Mouse (Mus musculus) right cerebral cortex, postnatal 14 days (tissue): ENCODE measurements around the gene Pla2g4a.

Experiments used
- DNase-seq: peaks from one replicate; pipeline ENCODE4 v3.0.0; 2022

Pla2g4a gene

DNA sequence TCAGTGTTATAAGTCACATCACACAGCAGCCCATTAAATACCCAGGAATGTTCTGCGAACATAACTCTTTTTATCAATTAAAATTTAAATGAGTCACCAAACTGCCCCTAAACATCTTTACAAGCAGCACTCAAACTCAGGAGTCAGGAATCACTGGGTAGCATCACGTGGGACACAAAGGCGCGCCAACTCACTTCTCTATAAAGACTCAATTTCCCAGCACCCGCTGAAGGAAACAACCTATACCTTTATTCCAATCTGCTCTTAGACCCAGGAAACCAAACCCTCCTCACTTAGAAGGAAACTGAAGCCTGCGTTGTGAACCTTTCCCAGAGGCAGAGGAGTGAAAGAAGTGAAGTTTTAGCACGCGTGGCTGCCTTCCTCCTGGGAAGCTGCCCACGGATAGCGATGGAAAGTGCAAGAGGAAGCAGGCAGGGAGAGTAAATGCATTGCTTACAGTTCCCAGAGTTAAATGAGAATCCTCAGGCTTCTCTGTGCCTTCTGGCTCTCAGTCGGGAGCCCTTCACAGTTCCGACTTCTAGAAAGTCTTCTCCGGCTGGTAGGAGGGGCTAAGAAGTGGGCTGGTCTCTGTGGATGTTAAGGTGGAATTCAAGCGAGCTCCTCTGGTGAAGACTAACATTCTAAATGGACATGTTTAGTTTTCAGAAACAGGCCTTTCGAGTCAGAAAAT lies at the start of gene Pla2g4a:
Pla2g4a (minus strand) TSS at position 557 of the 691 bp plus-strand sequence.
- DNase-seq: peak; percentile 9

DNA sequence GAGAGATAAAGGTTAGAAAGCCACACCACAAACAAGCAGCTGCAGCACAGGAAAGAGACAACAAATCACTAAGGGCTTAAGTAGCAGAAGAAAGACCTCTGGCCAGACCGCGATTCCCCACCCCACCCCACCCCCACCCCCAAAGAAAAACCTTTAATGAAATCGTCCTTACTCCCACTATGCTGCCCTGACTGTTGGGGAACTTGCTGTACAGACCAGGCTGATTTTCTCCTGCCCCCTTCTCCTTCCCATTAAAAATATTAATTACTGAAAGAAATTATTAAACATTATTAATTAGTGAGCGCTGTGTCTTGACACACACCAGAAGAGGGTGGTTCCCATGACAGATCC lies 49.5 kb upstream of the Pla2g4a start:
- no peak for DNase-seq

DNA sequence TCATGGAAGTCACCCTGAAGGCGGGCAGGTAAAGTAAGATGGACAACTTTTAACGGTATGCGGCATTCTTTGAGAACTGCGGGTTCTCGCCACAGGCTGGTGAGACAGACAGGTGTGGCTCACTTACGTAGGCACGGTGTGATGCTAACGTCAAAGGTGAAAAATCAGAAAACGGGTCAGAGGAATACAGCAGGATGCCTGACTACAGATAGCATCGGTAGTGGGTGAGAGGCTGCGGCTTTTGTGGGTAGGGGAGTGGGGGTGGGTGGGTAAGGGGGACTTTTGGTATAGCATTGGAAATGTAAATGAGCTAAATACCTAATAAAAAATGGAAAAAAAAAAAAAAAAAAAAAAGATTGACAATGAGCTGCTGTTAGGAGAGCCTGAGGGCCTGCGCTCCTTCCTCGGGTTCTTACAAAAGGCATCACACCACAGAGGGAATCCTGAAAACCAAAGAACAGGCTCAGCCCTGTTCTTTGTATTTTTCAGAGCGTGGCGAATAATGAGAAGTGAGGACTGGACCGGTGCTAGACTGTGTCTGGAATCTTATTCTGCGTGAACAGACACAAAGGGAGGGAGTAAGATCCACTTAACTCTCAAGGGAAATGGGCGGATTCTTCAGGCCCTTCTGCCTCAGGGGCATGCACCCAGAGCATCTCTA lies 49.0 kb upstream of the Pla2g4a start:
- DNase-seq: no peak

DNA sequence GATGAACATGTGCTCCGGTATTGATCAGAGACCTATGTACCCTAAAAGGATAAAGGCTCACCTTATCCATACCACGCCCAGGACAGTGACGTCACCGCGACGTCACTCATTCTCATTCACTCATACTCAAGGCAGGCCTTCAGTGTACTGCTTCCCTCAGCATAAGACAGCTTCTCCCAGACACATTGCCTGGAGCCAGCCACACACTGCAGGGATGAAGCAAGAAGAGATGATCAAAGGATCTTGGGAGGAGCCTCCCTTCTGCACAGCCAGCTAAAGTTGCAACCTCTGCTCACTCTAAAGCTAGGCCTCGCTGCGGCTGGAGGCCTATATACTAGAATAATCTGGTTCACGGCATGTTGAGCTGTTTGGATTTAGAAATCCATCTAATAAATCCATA lies 48.0 kb upstream of the Pla2g4a start:
- no peak for DNase-seq

DNA sequence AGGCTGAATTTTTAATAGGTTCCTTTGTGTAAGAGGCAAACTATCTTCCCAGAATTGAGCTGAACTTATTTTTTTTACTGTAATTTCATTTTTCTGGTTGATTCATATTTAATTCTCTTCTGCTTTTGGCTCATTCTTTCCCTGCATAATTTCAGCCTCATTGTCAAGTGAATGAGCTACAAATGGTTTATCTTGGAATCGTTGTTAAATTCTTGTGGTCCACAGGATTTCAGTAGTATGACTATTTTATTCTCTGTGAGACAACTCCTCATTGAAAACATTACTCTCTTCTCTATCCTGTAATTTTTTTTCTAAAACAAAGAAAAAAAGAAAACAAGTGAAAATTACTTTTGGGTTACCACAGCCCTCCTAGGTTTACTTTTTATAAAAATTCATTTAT lies 14.5 kb upstream of the Pla2g4a start:
- no peak for DNase-seq

DNA sequence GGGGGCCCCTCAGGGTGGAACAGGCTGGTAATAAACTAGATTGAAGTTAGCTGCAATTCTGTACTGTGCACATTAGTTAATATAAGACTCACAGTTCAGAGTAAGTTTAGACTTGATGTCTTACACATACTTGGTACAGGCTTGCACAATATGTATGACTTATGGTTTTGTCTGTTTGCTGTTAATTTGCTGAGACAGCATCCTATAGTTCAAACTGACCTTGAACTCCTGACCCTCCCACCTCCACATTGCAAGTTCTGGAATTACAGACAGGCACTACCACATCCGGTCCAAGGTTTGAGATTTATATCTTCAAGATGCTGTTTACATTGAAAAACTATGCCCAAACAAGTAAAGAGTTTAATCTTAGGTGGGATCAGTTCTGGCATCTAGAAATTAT lies 4.7 kb upstream of the Pla2g4a start:
- no peak for DNase-seq

DNA sequence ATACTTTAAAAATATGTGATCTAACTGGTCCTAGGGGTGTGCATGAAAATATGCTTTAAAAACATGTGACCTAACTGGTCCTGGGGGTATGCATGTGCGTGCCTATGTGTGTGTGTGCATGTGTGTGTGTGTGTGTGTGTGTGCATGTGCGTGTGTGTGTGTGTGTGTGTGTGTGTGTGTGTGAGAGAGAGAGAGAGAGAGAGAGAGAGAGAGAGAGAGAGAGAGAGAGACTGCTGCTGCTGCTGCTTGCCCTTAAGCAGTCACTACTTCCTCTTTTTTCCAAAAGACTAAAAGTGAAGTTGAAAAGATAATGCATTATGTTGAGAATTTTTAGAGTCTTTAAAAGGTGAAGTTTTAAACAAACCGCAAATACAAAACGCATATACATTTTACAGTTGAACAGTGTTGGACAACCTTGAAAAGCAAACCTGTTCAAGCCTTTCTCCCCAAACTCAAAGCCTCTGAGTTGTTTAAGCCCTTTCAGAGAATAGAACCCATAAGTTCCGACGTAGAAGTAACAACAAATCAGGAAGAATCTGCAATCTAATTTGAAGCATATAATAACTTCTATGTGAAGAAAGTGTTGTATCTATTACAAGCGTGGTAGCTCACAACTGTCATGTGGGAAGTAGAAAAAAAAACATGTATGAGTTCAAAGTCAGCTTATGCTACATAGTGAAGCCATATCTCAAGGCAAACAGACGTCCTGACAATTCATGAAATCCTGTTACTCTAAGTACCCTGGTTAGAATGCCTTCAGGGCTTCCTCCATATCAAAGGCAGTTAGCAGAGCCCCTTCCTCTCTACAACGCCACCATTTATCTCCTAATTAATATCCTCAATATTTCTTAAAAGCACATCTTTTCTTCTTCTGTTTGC lies 574 bp upstream of the Pla2g4a start:
- DNase-seq: no peak

DNA sequence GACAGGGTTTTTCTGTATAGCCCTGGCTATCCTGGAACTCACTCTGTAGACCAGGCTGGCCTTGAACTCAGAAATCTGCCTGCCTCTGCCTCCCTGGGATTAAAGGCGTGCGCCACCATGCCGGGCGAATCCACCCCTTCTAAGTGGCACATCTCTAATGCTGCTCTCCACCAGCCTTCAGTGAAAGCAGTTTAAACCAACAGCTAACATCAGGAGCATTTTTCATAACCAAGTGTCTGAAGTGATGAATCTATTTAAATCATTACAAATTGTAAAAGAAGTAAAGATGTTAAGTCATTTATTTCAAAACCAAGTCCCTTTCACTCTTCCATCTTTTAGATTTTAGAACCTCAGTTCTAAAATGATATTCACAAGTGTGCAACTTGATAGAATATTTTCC lies 839 bp downstream of the Pla2g4a start:
- no peak for DNase-seq

DNA sequence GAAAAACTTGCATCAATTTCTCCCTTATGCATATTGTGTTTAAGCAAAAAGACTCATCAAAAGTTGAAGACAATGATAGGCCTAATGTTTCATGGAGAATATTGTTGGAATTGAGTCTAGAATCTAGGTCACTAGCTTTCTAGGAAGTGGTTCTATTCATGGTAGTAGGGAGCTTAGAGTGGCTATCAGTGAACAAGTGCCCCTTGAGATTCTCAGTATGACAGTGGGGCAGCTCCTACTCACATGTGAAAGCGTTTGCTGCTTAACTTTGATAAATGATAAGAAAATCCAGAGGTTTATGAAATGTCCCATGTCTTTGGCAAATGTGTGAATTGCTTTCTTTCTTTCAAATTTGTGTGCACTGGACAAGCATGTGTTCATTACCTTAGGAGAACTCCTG lies 2.0 kb downstream of the Pla2g4a start:
- DNase-seq: no peak

DNA sequence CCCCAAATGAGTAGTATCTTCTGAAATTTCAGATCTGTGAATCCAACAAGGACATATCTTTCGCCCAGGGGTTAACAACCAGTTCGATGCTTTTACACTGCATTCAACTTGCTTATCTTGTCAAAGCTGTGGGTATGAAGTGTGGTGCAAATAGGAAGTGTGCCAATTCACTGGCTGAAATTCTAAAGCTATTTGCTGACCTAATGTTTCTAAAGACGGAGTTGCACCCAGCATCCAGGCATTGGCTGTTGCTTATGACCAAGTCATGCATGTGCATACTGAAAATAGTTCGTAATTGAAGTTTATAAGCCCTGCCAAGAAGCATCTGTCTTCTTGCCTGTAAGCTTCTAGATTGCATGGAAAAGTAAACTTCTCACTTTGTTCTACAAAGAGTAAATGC lies 5.6 kb downstream of the Pla2g4a start:
- no peak for DNase-seq

DNA sequence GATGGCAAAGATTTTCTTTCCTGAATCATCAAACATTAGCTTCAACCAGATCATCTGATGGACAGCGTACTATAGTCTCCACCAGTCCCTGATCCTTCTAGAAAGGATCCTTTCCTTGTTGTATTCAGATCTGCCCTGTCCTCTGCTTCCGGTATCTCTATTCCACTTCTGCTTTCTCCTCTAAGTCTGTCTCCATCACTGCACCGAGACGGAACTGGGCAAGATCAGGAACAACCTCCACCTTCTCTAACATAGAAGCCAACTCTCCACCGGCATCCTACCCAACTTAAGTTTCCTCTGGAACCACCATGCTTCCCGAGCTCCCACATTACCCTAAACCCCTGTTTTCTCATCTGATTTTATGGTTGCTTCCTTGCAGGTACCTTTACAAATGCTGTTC lies 7.1 kb downstream of the Pla2g4a start:
- DNase-seq: no peak

DNA sequence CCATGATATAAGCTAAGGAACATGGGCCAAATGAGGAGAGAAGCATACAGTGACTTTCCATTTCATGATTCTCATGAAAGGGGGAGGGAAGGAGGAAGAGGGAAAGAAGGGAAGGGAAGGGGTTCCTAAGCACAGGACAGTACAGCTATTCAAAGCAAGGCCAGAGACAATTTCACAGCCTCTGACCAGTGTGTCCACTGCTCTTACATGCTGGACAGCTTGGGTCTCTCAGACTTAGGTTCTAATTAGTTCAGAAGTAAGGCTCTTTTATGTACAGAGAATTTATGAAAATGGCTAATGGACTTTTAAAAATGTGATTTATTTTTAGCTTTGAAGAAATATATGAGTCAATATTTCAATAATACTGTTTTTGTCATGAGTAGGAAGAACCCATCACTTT lies 9.0 kb downstream of the Pla2g4a start:
- DNase-seq: no peak

DNA sequence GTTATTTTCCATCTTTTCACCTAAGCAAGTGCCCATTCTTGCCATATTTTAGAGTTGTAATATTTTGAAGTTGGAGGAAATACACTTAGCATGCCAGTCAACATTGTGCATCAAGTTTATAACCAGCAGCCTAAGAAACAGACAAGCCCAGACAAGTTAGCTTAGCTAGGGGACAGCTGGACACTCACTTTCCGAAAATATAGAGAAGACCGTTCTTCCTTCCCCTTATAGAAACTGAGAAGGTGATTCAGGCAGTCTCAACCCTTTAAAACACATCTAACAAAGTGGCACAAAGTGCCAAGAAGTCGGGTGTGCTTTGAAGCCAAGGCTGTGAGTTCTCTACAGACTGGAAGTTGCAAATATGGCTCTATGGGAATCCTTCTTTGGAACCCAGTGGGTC lies 10.4 kb downstream of the Pla2g4a start:
- no peak for DNase-seq

DNA sequence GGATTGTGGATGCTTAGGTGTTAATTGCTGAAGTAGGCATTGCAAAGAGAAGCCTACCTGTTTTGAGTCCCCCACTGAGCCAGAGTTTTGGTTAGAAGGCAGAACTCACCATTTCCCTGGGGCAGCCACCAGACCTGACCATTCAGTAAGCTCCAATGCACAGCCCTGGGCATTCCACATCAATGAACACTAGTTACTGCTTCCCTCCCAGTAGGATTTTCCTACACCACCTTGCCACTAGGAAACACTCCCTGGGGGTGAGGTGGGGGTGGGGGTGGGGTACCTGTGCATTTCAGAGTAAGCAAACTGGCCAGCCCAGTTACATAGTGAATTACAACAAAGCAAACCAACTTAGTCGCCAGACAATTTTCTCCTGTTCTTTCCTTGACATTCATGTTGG lies 10.8 kb downstream of the Pla2g4a start:
- no peak for DNase-seq

DNA sequence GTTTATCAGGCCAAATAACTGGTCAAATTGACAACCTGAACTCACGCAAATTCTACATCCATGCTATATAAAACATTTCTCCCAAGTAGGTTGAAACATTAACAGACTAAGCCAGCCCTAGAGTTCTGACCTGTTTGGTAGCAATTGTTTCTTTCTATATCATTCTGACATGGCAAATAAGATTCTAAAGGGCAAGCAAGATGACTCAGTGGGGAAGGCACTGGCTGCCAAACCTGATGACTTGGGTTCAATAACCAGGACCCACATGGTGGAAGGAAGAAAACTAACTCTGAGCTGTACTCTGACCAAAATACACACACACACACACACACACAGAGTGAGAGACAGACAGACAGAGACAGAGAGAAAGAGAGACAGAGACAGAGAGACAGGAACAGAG lies 11.8 kb downstream of the Pla2g4a start:
- no peak for DNase-seq

DNA sequence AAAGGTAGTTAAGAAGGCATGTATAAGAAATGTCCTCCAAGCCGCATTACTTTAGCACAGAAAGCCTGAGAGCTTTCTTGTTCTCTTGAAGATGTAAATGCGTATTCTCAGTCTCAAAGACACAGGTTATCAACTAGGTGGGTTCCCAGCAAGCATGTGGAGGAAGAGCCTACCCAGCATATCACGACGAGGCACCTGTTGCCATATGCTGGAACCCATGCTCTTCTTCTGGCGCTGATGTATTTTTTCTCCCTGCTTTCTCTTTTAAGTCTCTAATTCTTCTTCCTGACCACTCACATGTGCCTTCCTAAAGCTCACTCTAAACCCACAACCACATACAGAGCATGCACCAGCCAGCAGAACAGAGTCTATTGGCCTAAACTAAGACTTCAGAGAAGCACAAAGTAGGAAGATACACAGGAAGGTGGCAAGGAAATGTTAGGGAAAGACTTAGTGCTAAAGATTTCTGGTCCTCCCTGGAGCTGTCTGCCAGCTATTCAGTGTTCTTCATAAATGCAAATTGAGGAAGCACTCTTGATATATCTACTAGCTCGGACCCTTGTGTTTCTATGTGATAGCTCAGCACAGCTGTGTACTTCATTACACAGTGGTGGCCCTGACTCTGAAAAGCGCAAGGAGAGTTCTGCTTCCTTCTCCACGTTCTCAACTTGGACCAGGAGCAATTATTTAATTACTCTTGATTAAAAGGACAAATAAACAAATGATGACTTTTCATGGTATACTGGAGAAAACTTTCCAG lies 12.8 kb downstream of the Pla2g4a start:
- no peak for DNase-seq

DNA sequence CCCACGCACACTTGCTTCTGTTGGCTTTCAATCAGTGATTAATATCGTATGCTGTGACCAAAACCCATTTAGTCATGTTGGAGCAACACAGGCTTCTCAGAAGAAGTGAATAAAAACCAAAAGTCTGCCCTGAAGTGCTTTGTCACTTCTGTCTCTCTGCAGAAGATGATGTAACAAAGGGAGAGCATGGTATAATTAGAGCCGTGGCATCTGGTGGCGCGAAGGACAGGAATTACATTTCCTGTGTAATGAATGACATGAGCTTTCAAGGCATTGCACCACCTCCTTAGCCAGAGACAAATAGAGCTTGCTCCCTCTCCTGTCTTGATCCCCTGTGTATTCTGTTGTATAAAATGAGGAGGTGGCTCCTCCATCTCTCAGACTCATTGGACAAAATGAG lies 14.1 kb downstream of the Pla2g4a start:
- DNase-seq: no peak

DNA sequence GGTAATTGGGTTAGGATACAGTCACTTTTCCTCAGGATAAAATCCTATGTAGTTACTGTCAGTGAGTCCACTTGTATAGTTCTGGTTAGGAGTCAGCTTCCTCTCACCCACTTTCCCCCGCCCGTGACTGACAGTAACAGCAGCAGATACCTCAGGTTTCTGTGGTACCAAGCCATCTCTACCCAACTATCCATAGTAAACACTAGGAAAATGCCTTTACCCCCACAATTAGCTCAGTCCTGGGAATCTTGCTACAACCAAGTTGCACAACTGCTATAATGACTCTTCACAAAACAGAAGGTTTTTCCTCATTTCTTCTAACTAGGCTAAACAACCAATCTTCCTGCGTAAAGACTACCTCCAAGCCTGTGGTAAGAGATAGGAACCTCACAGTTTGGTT lies 14.7 kb downstream of the Pla2g4a start:
- no peak for DNase-seq

DNA sequence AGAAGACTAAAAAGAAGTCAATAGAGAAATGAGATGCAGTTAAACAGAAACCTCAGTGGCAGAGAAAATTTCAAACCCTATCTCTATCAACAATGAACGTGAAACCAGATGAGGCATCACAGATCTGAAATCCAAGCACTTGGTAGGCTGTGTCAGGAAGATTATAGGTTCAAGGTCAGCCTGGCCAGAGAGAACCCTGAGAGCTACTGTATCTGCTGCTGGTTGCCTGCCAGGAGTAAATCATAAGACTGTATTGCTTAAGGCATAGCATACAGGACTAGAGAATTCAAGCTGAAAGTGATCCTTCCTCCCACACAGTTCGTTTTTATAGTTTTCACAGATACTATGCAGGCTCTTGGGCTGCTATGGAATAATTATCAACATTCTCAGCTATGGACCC lies 17.5 kb downstream of the Pla2g4a start:
- DNase-seq: no peak

DNA sequence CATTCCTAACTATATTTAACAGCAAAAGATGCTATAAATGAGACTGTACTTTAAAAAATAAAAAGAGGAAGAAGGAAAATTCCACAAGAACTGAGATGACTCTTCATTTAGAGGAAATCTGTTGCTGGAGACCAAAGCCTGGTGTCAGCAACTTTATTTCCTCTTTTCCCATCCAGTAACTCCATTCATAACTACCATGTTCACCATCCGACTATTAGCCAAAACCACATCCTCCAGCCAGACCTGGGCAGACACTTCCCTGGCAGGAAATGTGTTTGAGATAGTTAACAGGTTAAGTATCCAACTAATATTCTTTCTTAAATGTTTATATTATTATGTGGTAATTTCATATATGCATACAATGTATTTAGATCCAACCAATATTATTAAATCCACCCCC lies 20.8 kb downstream of the Pla2g4a start:
- no peak for DNase-seq

DNA sequence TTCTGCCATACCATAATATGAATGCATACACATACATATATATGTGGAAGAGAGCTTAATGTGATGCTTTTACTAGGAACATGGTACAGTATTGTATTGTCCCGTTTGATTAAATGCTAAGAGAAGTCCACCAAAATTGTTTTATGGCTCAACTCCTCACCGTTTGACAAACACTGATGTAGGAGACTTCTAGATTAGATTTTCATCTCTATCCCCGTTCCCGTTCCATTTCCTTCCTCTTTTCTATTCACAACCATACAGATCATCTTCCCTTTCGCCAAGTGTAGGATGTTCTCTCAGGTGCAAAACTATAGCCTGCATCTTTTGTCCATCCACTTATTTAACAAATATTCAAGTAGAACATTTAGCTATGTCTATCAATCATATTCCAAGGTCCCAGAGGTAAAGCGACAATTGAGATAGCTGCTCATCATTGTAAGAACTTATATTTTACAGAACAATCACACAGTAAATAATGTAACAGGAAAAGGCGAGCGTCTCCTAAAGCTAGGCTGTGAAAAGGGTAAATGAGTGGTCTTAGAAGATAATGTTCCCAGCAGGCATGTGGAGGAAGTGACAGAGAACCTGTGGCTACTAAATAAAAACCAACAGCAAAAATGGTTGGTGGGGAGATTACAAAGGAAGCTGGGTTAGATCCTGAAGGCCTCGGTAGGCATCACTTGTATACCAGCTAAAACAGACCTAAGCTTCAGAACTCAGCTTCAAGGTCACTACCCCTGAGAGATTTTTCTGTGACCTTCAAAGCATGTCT lies 21.6 kb downstream of the Pla2g4a start:
- no peak for DNase-seq

DNA sequence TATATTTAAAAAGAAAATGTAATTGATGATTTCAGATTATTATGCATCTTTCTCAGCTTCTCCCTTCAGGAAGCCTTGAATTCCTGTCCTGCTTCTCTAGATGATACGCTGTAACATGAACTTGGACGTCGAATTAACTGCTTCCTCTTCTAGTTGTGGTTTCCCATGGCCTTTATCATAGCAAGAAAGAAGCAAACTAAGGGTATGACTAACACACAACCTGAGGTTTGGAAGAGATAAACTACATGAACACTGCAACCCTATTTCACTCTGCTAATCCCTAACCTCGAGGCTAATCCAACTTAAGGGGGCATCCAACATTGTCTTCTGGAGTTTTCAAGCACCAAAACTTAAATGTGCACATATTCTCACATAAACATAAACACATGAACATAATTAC lies 23.3 kb downstream of the Pla2g4a start:
- DNase-seq: no peak

DNA sequence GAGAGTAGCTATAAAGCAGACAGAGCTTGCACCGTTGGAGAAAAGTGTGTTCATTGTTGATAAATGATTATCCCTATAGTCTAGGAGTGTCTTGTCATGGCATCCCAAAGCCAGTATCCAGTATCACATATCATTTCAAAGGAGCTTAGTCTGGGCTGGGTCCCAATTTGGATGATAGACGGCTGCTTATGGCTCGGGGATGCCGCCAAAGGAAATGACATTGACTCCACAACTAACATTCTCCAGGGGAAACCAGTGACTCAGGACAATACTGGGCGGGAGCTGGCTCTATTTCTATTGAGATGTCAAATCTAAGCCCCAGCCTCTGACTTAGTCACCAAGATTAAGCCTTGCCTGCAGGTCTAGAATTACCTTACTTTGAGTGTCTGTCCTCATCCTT lies 31.9 kb downstream of the Pla2g4a start:
- DNase-seq: no peak
